Mouse (Mus musculus) MN1 (cell line): ENCODE measurements around the gene Tmub2.

ENCODE experiments used
- DNase-seq: peaks from one replicate; pipeline ENCODE4 v3.0.0-alpha.2; 2016; ENCODE audit warnings: low spot score

Tmub2 gene

GRCm38 (mm10) chr11:102284501-102285094 is at the start of gene Tmub2:
Gene Tmub2, plus strand, starts transcription at chr11:102284931.
- DNase-seq: peak; percentile 98

DNA sequence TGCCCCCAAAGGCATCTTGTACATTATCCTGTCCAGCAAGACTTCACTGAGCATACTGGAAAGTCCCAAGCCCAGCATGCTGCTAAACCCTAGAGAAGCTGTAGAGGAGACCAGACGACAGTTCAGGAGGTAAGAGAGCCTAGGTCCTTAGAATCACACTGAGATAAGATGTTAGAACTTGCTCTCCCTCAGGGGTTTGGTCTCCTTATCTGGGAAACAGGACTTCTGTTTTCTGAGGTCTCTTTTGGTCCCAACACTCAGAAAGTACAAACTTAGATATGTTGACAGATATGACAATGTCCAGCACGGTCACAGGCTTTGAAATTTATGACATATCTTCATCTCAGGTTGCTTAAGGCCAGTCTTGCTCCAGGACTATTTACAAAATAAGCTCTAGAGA is 48.7 kb upstream of the Tmub2 start:
- no peak for DNase-seq

- DNase-seq: no peak
Observed at GRCm38 (mm10) chr11:102240636-102241035, 44.1 kb upstream of the Tmub2 start.

DNA sequence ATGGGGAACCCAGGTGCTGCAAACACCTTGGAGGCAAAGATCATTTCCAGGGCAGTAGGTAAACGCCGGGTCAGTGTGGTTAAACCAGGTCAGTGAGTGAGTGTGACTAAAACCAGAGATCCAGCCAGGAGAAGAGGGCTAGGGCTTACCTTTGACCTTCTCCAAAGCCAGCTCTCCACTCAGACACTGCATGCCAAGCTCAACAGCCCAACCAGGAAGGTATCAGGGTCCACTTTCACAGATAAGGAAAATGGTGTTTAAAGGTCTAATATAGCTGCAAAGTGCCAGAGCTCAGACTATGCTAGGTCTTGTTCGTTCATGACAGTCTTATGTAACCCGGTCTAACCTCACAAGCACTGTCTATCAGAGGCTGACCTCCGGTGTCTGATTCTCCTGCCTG is 43.5 kb upstream of the Tmub2 start:
- DNase-seq: no peak

GRCm38 (mm10) chr11:102241874-102242273 is 42.9 kb upstream of the Tmub2 start:
- DNase-seq: no peak

DNA sequence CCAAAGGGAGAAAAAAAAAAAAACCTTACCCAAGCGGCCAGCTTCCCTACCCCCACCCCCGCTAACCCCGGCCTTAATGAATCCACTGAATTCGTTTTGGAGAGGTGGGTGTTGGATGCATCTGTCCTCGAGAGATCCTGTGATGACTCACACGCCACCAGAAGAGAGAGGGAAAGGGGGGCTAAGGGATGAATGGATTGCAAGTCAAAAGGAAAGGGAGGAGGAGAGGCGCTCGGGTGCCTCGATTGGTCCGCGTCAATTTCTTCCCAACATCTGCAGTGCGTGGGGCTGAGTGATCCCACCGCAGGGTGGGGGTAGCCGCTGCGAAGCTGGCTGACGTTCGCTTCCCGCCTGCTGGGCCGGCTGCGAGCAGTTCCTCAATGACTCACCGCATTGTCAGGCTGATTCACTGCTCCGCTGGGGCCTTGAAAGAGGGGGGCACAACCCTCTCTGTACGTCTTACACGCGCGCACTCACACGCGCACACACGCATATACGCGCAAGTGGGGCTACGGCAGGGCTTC is 39.7 kb upstream of the Tmub2 start:
- DNase-seq: peak; percentile 89

DNA sequence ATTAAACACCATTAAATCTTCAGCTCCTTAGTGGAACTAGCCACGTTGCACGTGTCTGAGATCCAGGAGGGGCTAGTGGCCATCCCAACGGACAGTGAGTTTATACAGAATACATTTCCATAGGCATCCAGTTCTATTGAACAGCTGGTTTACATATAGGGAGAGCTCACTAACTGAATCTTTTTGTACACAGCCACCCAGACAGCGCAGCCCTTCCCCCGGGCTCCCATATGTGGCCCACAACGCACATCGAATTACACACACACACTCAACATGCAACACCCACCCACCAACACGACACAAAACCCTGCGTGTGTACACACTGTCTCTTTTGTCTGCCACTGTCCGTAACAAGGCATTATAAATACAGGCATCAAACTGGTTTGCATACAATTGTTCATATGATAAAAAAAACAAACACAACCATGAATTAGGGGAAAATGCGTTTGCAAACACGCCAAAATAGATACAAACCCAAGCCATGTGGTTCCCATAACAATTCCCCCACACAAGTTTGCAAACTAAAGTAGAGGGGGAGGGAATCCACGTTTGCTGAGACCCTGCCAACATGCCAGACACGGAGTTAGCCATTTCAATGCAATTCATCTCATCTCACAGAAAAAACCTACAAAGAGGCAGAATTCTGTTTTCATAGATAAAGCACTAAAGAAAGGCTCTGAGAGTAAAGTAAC is 39.0 kb upstream of the Tmub2 start:
- DNase-seq: no peak

GRCm38 (mm10) chr11:102246273-102246635 is 38.5 kb upstream of the Tmub2 start:
- no peak for DNase-seq

- DNase-seq: no peak
Observed at GRCm38 (mm10) chr11:102246871-102247270, 37.9 kb upstream of the Tmub2 start.

- DNase-seq: peak; percentile 97
Observed at GRCm38 (mm10) chr11:102248630-102249230, 36.0 kb upstream of the Tmub2 start, which contains the start of gene BC030867. Gene BC030867, plus strand, starts transcription at chr11:102248882.

- DNase-seq: peak; percentile 18
Observed at GRCm38 (mm10) chr11:102249351-102250090, 35.2 kb upstream of the Tmub2 start.

DNA sequence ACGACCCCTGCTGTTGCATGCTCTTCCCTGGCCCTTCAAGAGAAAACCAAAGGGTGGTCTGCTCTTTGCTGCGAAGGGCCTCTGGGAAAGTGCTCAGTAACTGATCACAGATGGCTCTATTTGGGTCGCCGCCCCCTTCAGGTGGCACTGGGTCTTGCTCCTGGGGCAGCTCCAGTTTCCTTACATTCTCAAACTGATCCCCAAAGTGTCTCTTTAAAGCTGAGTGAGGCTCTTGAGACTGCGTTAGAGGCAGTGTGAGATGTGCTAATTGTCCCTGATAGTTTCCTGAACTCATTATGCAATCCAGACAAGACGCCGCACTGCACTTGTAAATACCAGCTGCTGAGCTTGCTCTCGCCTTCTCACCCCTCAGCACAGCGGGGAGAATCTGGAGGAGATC is 27.2 kb upstream of the Tmub2 start:
- no peak for DNase-seq

GRCm38 (mm10) chr11:102258095-102258494 is 26.6 kb upstream of the Tmub2 start:
- DNase-seq: no peak

- DNase-seq: peak; percentile 22
Observed at GRCm38 (mm10) chr11:102258521-102258920, 26.2 kb upstream of the Tmub2 start.

- DNase-seq: no peak
Observed at GRCm38 (mm10) chr11:102263211-102263610, 21.5 kb upstream of the Tmub2 start.

DNA sequence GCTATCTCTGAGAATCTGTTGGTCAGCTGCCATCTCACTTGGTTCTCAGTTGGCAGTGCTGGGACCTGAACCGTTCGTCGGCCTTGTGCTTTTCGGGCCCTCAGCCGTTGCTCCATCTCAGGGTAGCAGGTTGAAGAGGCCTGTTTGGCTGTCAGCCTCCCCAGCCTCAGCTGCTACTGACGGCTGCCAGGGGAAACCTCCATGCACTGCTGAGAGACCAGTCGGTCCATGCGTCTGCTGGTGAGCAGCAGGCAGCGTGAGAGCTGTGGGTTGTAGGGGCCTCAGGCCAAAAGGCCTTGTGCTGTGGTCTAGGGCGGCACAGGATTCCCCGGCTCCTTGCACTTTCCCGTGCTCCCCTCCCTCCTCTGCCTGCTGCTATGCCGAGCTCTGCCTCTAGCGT is 18.9 kb upstream of the Tmub2 start:
- DNase-seq: no peak

DNA sequence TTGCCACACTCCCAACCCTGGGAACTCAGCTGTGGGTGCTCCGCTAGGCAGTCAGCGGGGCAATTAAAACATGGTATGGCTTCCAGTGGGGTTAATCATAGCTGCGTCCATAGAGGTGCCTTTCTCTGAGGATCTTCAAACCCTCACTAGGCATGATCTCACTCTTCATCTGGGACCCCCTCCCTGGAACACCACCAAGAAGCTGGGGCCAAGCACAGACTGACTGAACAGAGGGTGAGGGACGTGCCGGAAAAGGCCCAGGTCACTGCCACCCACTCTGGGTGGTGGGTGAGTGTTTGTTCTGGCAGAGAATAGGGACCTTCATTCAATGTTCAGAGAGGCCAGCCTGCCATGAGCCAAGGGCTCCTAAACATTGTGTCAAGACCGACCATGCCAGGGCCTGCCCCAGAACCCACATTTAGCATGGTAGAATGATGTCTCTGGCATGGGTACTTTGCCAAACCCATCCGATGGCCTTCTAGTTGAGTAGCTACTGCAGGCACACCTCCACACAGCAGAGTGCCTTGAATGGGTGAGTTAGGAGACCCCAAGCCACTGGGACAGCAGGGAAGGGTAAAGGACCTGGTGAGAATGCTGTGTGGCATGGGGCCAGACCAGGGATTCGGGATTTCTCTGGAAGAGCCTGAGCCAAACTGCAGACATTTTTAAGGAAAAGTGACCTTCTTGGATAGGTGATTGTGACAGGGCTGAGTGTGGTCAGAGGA is 17.9 kb upstream of the Tmub2 start:
- no peak for DNase-seq

DNA sequence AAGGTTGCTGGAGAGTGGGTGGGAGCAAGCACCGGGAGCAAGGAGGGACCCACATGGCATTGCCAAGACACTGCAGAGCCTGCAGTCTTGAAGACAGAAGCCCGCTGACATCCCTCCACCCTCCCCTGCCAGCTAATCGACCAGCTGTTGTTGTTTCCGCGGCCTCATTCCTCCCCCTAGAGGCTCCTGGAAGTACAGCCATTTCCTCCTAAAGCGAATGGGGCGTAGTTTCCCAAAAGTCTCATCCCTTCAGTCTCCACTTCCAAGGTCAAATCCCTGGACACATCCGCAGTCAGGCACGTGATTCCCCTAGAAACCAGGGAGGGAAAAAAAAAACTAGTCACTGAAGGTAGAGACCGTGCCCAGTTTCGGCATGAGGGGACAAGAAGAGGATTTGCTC is 17.3 kb upstream of the Tmub2 start:
- DNase-seq: peak; percentile 82

DNA sequence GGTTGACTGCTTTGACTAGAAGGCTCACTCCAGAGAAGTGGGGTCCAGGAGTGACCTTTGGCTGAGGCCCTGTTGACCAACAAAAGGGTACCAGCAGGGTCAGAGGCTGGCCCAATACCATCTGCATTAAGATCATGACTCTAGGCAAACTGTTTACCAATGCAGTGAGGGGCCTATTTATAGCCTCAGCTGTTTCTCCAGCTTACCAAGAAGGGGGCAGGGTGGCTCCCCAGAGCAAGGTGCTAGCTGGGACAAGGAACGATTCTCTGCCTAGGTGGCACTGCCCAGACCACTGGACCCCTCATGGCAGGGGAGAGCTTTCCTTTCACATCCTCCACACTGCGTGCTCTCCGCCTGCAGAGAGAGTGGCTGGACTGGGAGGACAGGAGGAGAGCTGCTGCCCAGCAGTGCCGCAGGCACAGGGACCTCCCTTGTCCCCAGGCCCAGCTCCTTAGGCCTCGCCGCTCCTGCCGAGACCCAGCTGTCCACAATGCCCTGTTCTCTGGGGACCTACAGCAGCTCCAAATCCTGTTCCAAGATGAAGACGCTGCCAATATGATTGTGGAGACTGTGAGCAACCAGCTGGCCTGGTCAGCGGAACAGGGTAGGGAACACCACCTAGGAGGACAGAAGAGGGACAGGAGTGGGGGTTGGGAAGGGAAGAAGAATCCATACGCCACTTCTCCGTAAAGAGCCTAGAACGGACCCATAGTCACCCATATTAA is 16.0 kb upstream of the Tmub2 start, which contains the start of gene Asb16:
TSS of gene Asb16 (plus strand) at position 224 of the 725 bp plus-strand sequence.
- DNase-seq: no peak

GRCm38 (mm10) chr11:102276411-102276915 is 8.3 kb upstream of the Tmub2 start:
- DNase-seq: peak; percentile 70

DNA sequence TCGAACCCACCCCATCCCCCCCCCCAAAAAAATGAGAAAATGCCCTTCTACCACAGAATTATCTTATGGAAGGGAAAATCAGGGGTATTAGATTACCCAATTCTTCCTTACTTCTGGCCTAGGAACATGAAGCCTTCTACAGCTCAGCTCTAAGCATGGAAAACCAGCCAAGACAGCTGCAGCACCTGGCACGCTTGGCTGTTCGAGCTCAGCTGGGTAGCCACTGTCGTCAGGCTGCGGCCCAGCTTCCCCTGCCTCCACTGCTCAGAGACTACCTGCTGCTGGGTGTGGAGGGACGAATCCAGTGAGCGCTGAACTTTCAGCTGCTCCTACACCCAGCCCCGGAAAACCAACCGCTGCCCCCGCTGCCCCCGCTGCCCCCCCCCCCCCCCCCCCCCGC is 7.0 kb upstream of the Tmub2 start:
- DNase-seq: no peak
